Mouse (Mus musculus): ENCODE results near the gene Gm11444. TPM values are rescaled to one million over a fixed set of nuclear protein-coding genes. Genes with fewer than 3 reads are reported as not detected.

The Gm11444 gene
- polyA plus RNA-seq, 1 experiment from 2014 or later = not detected

DNA sequence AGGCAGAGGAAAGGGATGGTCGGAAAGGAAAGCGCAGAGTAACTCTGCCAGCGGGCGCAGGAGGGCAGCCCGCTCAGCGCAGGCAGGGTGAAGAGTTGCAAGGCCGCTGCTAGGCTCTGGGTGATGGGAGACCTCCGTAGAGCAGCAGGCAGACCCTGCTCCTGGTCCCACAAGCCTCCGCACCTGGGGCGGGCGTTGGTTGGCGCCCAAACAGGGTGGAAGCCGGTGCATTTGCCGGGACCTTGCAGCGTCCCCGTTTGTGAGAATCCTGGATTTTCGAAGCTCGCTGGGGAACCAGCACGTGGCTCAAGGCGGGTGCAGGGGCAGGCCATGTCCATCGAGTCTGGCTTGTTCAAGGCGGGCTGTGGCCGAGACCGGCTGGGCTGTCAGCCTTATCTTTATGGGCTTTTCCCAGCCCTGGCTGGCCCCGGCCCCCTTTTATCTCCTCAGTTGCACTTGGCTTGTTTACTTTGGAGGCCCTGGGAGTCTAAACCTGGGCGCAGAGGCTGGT lies 38.4 kb upstream of the Gm11444 start:
- H3K27ac ChIP-seq = no peak overlapping the region
- no peaks in the 10 kb centered on the region for H3K36me3 ChIP-seq
- no peak overlapping the region for H3K4me3 ChIP-seq
- H3K27me3 ChIP-seq = peaks cover 85% of the 10 kb centered on the region
- H3K4me2 ChIP-seq (replicated peaks) = peak overlapping the region; percentile 8; the same call in 1 of the 2 replicates
- WGBS = under 1% methylated on average over 26 of the region's 26 CpGs
- H3K4me1 ChIP-seq = peaks cover 15% of the 10 kb centered on the region
- H3K9ac ChIP-seq = no peak overlapping the region
- ATAC-seq (ENCODE audit: low FRiP score) = no peak
- H3K9me3 ChIP-seq (replicated peaks) = no peaks in the 10 kb centered on the region

DNA sequence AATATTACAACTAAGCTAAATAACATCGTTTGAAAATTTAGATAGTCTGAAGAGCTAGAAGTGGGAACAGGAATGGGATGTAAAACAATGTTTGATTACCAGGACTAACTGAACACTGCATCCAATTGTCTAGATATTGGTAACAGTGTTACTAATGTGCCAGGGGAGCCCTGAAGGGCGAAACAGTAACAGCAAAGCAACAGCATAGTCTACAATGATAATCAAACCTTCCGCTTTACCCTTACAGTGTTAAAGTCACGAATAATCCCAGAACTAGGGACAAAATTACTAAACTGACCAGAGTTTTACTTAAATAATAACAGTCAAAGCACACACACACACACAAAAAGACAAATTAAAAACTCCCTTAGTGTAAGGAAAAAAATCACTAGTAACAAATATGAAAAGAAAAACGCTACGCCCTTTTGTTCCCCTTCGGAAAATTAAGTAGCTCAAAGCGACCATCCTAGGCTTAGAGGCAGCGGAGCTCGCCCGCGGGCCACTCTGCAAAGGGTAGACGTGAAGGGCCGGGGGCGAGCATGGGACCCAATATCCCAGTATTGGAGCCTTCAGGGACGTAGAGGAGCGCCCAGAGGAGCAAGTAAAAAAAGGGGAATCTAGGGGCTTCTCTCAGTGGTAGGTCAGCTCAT lies 37.8 kb upstream of the Gm11444 start:
- 2% methylated on average over 17 of the region's 17 CpGs for WGBS
- H3K9me3 ChIP-seq (replicated peaks) = no peaks in the 10 kb centered on the region

DNA sequence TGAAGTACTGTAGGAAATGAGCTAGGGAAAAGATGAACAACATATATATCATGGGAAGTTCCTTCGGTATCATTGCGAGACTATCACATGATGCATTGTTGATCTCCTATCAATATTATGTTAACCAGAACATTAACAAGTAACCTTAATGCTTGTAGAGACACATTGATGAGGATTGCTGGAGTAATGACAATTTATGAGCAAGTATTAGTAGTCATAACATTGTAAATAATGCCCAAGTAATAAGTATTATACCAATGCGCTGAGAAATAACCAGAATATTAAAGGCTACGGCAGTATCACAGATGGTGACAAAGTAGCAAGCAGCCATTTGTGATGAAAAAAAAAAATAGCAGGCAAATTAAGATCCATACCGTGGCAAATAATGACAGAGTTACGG lies 37.1 kb upstream of the Gm11444 start:
- WGBS = 20% methylated on average over 6 of the region's 6 CpGs
- Histone ChIP-seq H3K9ac (no peak overlapping the region), H3K9me3 (replicated peaks) (no peaks in the 10 kb centered on the region), H3K4me3 (no peak overlapping the region), H3K27ac (no peak overlapping the region), H3K27me3 (peaks cover 82% of the 10 kb centered on the region), H3K36me3 (no peaks in the 10 kb centered on the region), H3K4me2 (replicated peaks) (no peak overlapping the region), H3K4me1 (peaks cover 15% of the 10 kb centered on the region)
- no peak for ATAC-seq (ENCODE audit: low FRiP score)

More for the DNA sequence above, 37.8 kb upstream of the Gm11444 start:
- no peak overlapping the region for H3K4me3 ChIP-seq
- no peak overlapping the region for H3K27ac ChIP-seq
- H3K9ac ChIP-seq = no peak overlapping the region
- ATAC-seq (ENCODE audit: low FRiP score) = no peak
- H3K27me3 ChIP-seq = peaks cover 85% of the 10 kb centered on the region
- H3K4me1 ChIP-seq = peaks cover 15% of the 10 kb centered on the region
- H3K36me3 ChIP-seq = no peaks in the 10 kb centered on the region
- 0 out of 2 replicates have a peak overlapping the region, but pooled peaks have one; percentile 8 for H3K4me2 ChIP-seq (replicated peaks)

- Histone ChIP-seq H3K9ac (no peak overlapping the region), H3K27ac (no peak overlapping the region), H3K27me3 (peaks cover 77% of the 10 kb centered on the region), H3K4me1 (peaks cover 15% of the 10 kb centered on the region), H3K9me3 (replicated peaks) (no peaks in the 10 kb centered on the region), H3K4me3 (no peak overlapping the region), H3K4me2 (replicated peaks) (0 out of 2 replicates have a peak overlapping the region, but pooled peaks have one; percentile 22), H3K36me3 (no peaks in the 10 kb centered on the region)
- ATAC-seq (ENCODE audit: low FRiP score) = no peak
- 3% methylated on average over 20 of the region's 22 CpGs for WGBS
These were observed 36.3 kb upstream of the Gm11444 start for GRCm38 (mm10) chr11:85886429-85886785.

- H3K4me2 ChIP-seq (replicated peaks) = 0 out of 2 replicates have a peak within 1 kb of the TSS, but pooled peaks have one; percentile 22
- 11% methylated on average over 22 of the region's 28 CpGs for WGBS
- H3K36me3 ChIP-seq = no peaks in the 10 kb centered on the region
- H3K9ac ChIP-seq = no peak within 1 kb of the TSS
- peaks cover 15% of the 10 kb centered on the region for H3K4me1 ChIP-seq
- H3K9me3 ChIP-seq (replicated peaks) = no peaks in the 10 kb centered on the region
- H3K27ac ChIP-seq = no peak within 1 kb of the TSS
- peaks cover 77% of the 10 kb centered on the region for H3K27me3 ChIP-seq
- H3K4me3 ChIP-seq = no peak within 1 kb of the TSS
- no peak for ATAC-seq (ENCODE audit: low FRiP score)
These were observed 35.7 kb upstream of the Gm11444 start, which contains the start of gene Tbx4 for GRCm38 (mm10) chr11:85885665-85886428. Tbx4 (plus strand) TSS chr11:85886422.

DNA sequence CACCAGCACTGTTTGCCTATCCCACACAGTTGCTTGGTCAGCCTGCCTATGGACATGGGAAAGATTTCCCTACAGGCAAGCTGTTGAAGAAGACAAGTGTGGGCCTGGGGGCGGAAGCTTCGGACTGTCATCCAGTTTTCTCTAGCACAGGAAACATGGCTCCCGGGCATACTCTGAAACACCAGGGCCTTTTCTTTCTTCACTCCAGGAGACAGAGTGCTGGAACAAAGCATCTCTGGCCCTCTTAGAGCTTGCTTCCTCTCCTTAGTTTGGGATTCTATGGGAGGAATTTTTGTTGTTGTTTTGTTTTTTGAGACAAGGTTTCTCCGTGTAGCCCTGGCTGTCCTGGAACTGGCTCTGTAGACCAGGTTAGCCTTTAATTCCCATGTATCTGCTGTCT lies 34.4 kb upstream of the Gm11444 start:
- WGBS = 39% methylated on average over 4 of the region's 4 CpGs
- peaks cover 70% of the 10 kb centered on the region for H3K27me3 ChIP-seq
- no peaks in the 10 kb centered on the region for H3K36me3 ChIP-seq
- no peak overlapping the region for H3K4me3 ChIP-seq
- no peak overlapping the region for H3K27ac ChIP-seq
- no peaks in the 10 kb centered on the region for H3K9me3 ChIP-seq (replicated peaks)
- H3K4me2 ChIP-seq (replicated peaks) = no peak overlapping the region
- 0 out of 2 replicates have a peak, but pooled peaks cover 8% of the 10 kb centered on the region for H3K4me1 ChIP-seq
- H3K9ac ChIP-seq = no peak overlapping the region
- no peak for ATAC-seq (ENCODE audit: low FRiP score)

DNA sequence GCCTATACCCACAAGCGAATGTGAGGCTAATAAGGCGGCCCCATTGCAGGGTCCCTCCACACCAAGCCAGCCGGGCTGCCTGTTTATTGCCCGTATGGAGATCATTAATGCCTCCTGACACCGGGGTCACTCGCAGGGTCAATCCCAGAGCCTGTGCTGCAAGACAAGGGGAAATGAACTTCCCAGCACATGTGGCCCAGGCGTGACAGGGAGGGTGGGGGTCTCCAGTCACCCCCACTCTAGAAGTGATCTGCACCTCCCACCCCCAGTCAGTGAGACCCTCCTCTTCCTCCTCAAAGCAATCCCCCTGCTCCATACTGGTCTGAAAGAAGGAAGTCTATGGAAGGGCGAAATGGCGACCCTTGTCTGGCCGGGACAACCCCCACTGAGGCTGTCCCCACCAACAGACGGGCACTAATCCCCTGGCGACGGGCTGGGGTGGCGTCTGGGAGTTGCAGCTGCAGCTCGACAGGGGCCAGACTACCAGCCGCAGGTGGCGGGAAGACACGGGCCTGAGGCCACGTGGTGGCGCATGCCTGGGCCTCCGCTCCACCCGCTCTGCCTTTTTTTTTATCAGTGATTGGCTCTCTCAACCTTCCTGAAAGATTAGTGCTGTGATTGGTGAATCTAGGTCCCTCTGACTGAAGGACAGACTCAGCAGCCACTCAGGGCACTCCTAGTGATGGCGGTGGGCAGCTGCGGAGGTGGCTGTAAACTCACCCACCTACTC lies 26.1 kb upstream of the Gm11444 start:
- Histone ChIP-seq H3K27me3 (peaks cover 10% of the 10 kb centered on the region), H3K9me3 (replicated peaks) (no peaks in the 10 kb centered on the region), H3K4me3 (no peak overlapping the region), H3K4me1 (no peaks in the 10 kb centered on the region), H3K27ac (no peak overlapping the region), H3K4me2 (replicated peaks) (no peak overlapping the region), H3K36me3 (no peaks in the 10 kb centered on the region), H3K9ac (no peak overlapping the region)
- no peak for ATAC-seq (ENCODE audit: low FRiP score)
- WGBS = 60% methylated on average over 24 of the region's 24 CpGs

- ATAC-seq (ENCODE audit: low FRiP score) = no peak
- H3K9me3 ChIP-seq (replicated peaks) = no peaks in the 10 kb centered on the region
- H3K9ac ChIP-seq = no peak overlapping the region
- no peak overlapping the region for H3K27ac ChIP-seq
- H3K4me1 ChIP-seq = no peaks in the 10 kb centered on the region
- 37% methylated on average over 7 of the region's 7 CpGs for WGBS
- no peak overlapping the region for H3K4me3 ChIP-seq
- H3K4me2 ChIP-seq (replicated peaks) = no peak overlapping the region
- no peaks in the 10 kb centered on the region for H3K36me3 ChIP-seq
- H3K27me3 ChIP-seq = peaks cover 9% of the 10 kb centered on the region
These were observed 14.2 kb upstream of the Gm11444 start for GRCm38 (mm10) chr11:85864363-85864762.

GRCm38 (mm10) chr11:85857997-85858698 lies 8.0 kb upstream of the Gm11444 start:
- Histone ChIP-seq H3K4me1 (peaks cover 11% of the 10 kb centered on the region), H3K9ac (no peak overlapping the region), H3K9me3 (replicated peaks) (no peaks in the 10 kb centered on the region), H3K36me3 (no peaks in the 10 kb centered on the region), H3K4me3 (no peak overlapping the region), H3K27me3 (peaks cover 3% of the 10 kb centered on the region), H3K4me2 (replicated peaks) (peak overlapping the region; percentile 11; the same call in 1 of the 2 replicates), H3K27ac (peak overlapping the region; percentile 60; the same call in 1 of the 2 replicates)
- WGBS = 12% methylated on average over 6 of the region's 6 CpGs
- ATAC-seq (ENCODE audit: low FRiP score) = 0 out of 2 replicates have a peak, but pooled peaks have one; percentile 54

- WGBS = 35% methylated on average over 6 of the region's 6 CpGs
- H3K4me3 ChIP-seq = no peak overlapping the region
- 0 out of 2 replicates have a peak, but pooled peaks cover 3% of the 10 kb centered on the region for H3K4me1 ChIP-seq
- ATAC-seq (ENCODE audit: low FRiP score) = no peak
- peaks cover 37% of the 10 kb centered on the region for H3K27me3 ChIP-seq
- no peak overlapping the region for H3K9ac ChIP-seq
- no peak overlapping the region for H3K4me2 ChIP-seq (replicated peaks)
- no peak overlapping the region for H3K27ac ChIP-seq
- H3K9me3 ChIP-seq (replicated peaks) = no peaks in the 10 kb centered on the region
- no peaks in the 10 kb centered on the region for H3K36me3 ChIP-seq
These were observed 625 bp upstream of the Gm11444 start for GRCm38 (mm10) chr11:85850758-85851157.

GRCm38 (mm10) chr11:85849037-85849436 lies 1.1 kb downstream of the Gm11444 start:
- Histone ChIP-seq H3K27me3 (peaks cover 54% of the 10 kb centered on the region), H3K4me2 (replicated peaks) (peak overlapping the region; percentile 49), H3K36me3 (no peaks in the 10 kb centered on the region), H3K9me3 (replicated peaks) (no peaks in the 10 kb centered on the region), H3K9ac (no peak overlapping the region), H3K27ac (no peak overlapping the region), H3K4me3 (peak overlapping the region; percentile 18), H3K4me1 (peaks cover 11% of the 10 kb centered on the region; the same call in 1 of the 2 replicates)
- 2% methylated on average over 21 of the region's 21 CpGs for WGBS
- ATAC-seq (ENCODE audit: low FRiP score) = peak; percentile 69

Measured in hindbrain, embryonic 12.5 days (tissue).